Mouse (Mus musculus): Measurements from ENCODE around the gene Cwc27.

- no peak for TF ChIP-seq POLR2A (IDR thresholded peaks at IDR 0.05; ENCODE audit: control insufficient read depth, extremely low read depth, insufficient read depth, low read length, poor library complexity)
- TF ChIP-seq CTCF (IDR thresholded peaks at IDR 0.05; ENCODE audit: borderline replicate concordance, control insufficient read depth, extremely low read depth, insufficient read depth, low read length, poor library complexity), result no peak
Observed at GRCm38 (mm10) chr13:104787260-104787659, 29.7 kb downstream of the Cwc27 start.
